Mouse (Mus musculus) liver, embryonic 14.5 days (tissue): ENCODE data around the gene Gm10837. TPM values are rescaled to one million over a fixed set of nuclear protein-coding genes. Genes with fewer than 3 reads are reported as not detected.
A peak's percentile ranks its signal among the peaks of the same experiment; 100 is the strongest.

Experiments used
- ATAC-seq: fragments of 200-750 bp; cut with Nextera tagmentation; 2 replicates; pipeline ENCODE4 v1.8.0; 2017; ENCODE audit warnings: moderate number of reproducible peaks, mild to moderate bottlenecking, moderate library complexity; ENCODE audit not compliant: insufficient read depth
- DNase-seq, 3 experiments: peaks; one replicate each; pipeline ENCODE4 v3.0.0-alpha.2; 2012 to 2013; ENCODE audit warnings: low read depth in 3 of 3, low spot score in 3 of 3
- H3K27ac ChIP-seq: fragments of 300-500 bp; sonication (generic); 2 replicates; pipeline ENCODE4 v1.5.1; 2014; ENCODE audit warnings: moderate library complexity, mild to moderate bottlenecking, control low read depth, inconsistent platforms
- H3K27me3 ChIP-seq: fragments of 300-500 bp; sonication (generic); 2 replicates; pipeline ENCODE4 v1.6.1; 2014; ENCODE audit warnings: mild to moderate bottlenecking, low read length, moderate library complexity; ENCODE audit not compliant: control insufficient read depth, insufficient read depth
- H3K36me3 ChIP-seq: fragments of 300-500 bp; sonication (generic); replicated peaks from 2 replicates; pipeline ENCODE4 v1.6.1; 2014; ENCODE audit warnings: low read depth; ENCODE audit not compliant: control insufficient read depth, insufficient read depth
- H3K4me1 ChIP-seq, 2 experiments: fragments of 200-500 bp in 1 of 2; fragments of 300-500 bp in 1 of 2; sonication (generic) in 1 of 2; replicated peaks; 2 replicates each; pipeline ENCODE4 v1.6.1; 2012 to 2014; ENCODE audit warnings: antibody characterized with exemption in 1 of 2, inconsistent platforms in 1 of 2, low read length in 1 of 2; ENCODE audit not compliant: control insufficient read depth in 2 of 2, insufficient read depth in 2 of 2
- H3K4me2 ChIP-seq: fragments of 300-500 bp; sonication (generic); 2 replicates; pipeline ENCODE4 v1.6.1; 2014; ENCODE audit warnings: low read depth, mild to moderate bottlenecking, control low read depth, moderate library complexity
- H3K4me3 ChIP-seq, 2 experiments: fragments of 200-500 bp in 1 of 2; fragments of 300-500 bp in 1 of 2; sonication (generic) in 1 of 2; 2 replicates each; pipeline ENCODE4 v1.5.1; 2012 to 2014; ENCODE audit warnings: low read depth in 2 of 2, low read length in 2 of 2, mild to moderate bottlenecking in 2 of 2, control low read depth in 1 of 2, inconsistent platforms in 1 of 2, moderate library complexity in 1 of 2; ENCODE audit not compliant: insufficient read depth in 1 of 2
- H3K9ac ChIP-seq: fragments of 300-500 bp; sonication (generic); replicated peaks from 2 replicates; pipeline ENCODE4 v1.6.1; 2014; ENCODE audit warnings: mild to moderate bottlenecking, control low read depth, moderate library complexity
- H3K9me3 ChIP-seq: fragments of 300-500 bp; sonication (generic); 2 replicates; pipeline ENCODE4 v1.6.1; 2016; ENCODE audit warnings: low read length, mixed read lengths; ENCODE audit not compliant: control insufficient read depth
- CTCF ChIP-seq: IDR thresholded peaks from 2 replicates; pipeline ENCODE4 v1.5.1; 2016; ENCODE audit warnings: antibody characterized with exemption, low read depth, control low read depth
- EP300 ChIP-seq: IDR thresholded peaks from 2 replicates; pipeline ENCODE4 v1.6.1; 2016; ENCODE audit warnings: antibody characterized with exemption, low read depth
- WGBS: fragments of 180-500 bp; shearing (Covaris S2); extraction: QIAGEN DNeasy Blood & Tissue Kit; methylation state at CpG from one replicate; pipeline ENCODE4 v1.1.7; 2014; ENCODE audit not compliant: insufficient replicate concordance; 5-methylcytosine and 5-hydroxymethylcytosine counted together
- polyA plus RNA-seq, 2 experiments: library from polyadenylated mRNA; depleted of rRNA in 1 of 2; stranded (reverse) in 1 of 2; unstranded in 1 of 2; fragments of >200 nt; fragmentation: Nextera tagmentation in 1 of 2; extraction: Ambion mirVana in 1 of 2; gene quantifications; 2 replicates each; pipeline versions ENCODE4 v1.2.1 to v1.2.3; 2012 to 2014

The Gm10837 gene
- polyA plus RNA-seq, 2 experiments, result not detected

- peak within 1 kb of the TSS in 1 of 2 experiments; percentile 34; a peak in 1 of 4 replicates for H3K4me3 ChIP-seq
- H3K4me2 ChIP-seq, result peak within 1 kb of the TSS; percentile 49
- H3K36me3 ChIP-seq, result no peaks in the 10 kb centered on the region
- WGBS, result under 1% methylated on average over 44 of the region's 73 CpGs
- peaks cover 99% of the 10 kb centered on the region for H3K27me3 ChIP-seq
- no peaks in the 10 kb centered on the region for H3K4me1 ChIP-seq
- ATAC-seq (0 out of 2 replicates have a peak, but pooled peaks have one; percentile 15), DNase-seq (no peak)
- H3K27ac ChIP-seq, result no peak within 1 kb of the TSS
- no peaks in the 10 kb centered on the region for H3K9me3 ChIP-seq
- TF ChIP-seq EP300 (no peak), CTCF (no peak)
- no peak within 1 kb of the TSS for H3K9ac ChIP-seq
Observed at GRCm38 (mm10) chr14:122474891-122475556, 15.4 kb upstream of the Gm10837 start, which contains the start of gene Zic2. Zic2 (plus strand) TSS chr14:122475435.

GRCm38 (mm10) chr14:122475557-122476040, 14.8 kb upstream of the Gm10837 start:
- H3K27ac ChIP-seq, result no peak overlapping the region
- no peaks in the 10 kb centered on the region for H3K36me3 ChIP-seq
- TF ChIP-seq EP300, result no peak
- H3K4me1 ChIP-seq, result no peaks in the 10 kb centered on the region
- peak overlapping the region; percentile 49 for H3K4me2 ChIP-seq
- WGBS, result under 1% methylated on average over 43 of the region's 65 CpGs
- H3K27me3 ChIP-seq, result peaks cover 99% of the 10 kb centered on the region
- no peak overlapping the region for H3K9ac ChIP-seq
- no peak for DNase-seq
- no peak for ATAC-seq
- H3K4me3 ChIP-seq, result peak overlapping the region in 1 of 2 experiments; percentile 34; a peak in 1 of 4 replicates
- no peaks in the 10 kb centered on the region for H3K9me3 ChIP-seq

- ATAC-seq (no peak), DNase-seq (no peak)
- no peaks in the 10 kb centered on the region for H3K9me3 ChIP-seq
- WGBS, result 1% methylated on average over 62 of the region's 62 CpGs
- peaks cover 99% of the 10 kb centered on the region for H3K27me3 ChIP-seq
- peak overlapping the region; percentile 49 for H3K4me2 ChIP-seq
- no peak for TF ChIP-seq EP300
- no peak for TF ChIP-seq CTCF
- H3K27ac ChIP-seq, result no peak overlapping the region
- H3K4me1 ChIP-seq, result no peaks in the 10 kb centered on the region
- H3K9ac ChIP-seq, result no peak overlapping the region
- no peaks in the 10 kb centered on the region for H3K36me3 ChIP-seq
- peak overlapping the region in 1 of 2 experiments; percentile 34; a peak in 1 of 4 replicates for H3K4me3 ChIP-seq
Observed at GRCm38 (mm10) chr14:122476041-122476821, 14.2 kb upstream of the Gm10837 start.

- Histone ChIP-seq H3K36me3 (no peaks in the 10 kb centered on the region), H3K4me1 (no peaks in the 10 kb centered on the region), H3K27me3 (peaks cover 99% of the 10 kb centered on the region), H3K4me2 (no peak overlapping the region), H3K9ac (no peak overlapping the region), H3K9me3 (no peaks in the 10 kb centered on the region), H3K27ac (no peak overlapping the region), H3K4me3 (no peak overlapping the region)
- TF ChIP-seq CTCF (no peak), EP300 (no peak)
- 3% methylated on average over 18 of the region's 18 CpGs for WGBS
- DNase-seq (no peak), ATAC-seq (no peak)
Observed at GRCm38 (mm10) chr14:122476822-122477215, 13.6 kb upstream of the Gm10837 start.

GRCm38 (mm10) chr14:122477261-122477671, 13.1 kb upstream of the Gm10837 start:
- no peaks in the 10 kb centered on the region for H3K4me1 ChIP-seq
- no peak for ATAC-seq
- TF ChIP-seq EP300 (no peak), CTCF (no peak)
- H3K4me3 ChIP-seq, result no peak overlapping the region
- H3K4me2 ChIP-seq, result no peak overlapping the region
- H3K36me3 ChIP-seq, result no peaks in the 10 kb centered on the region
- H3K9me3 ChIP-seq, result no peaks in the 10 kb centered on the region
- H3K27me3 ChIP-seq, result peaks cover 100% of the 10 kb centered on the region
- H3K27ac ChIP-seq, result no peak overlapping the region
- H3K9ac ChIP-seq, result no peak overlapping the region
- WGBS, result 2% methylated on average over 20 of the region's 20 CpGs
- no peak for DNase-seq
